Mouse (Mus musculus): Measurements from ENCODE around the gene Hspa12a. TPM values are rescaled to one million over a fixed set of nuclear protein-coding genes. Genes with fewer than 3 reads are reported as not detected.

Hspa12a gene
- polyA plus RNA-seq, 1 experiment from 2014 or later, result 12.4 TPM

DNA sequence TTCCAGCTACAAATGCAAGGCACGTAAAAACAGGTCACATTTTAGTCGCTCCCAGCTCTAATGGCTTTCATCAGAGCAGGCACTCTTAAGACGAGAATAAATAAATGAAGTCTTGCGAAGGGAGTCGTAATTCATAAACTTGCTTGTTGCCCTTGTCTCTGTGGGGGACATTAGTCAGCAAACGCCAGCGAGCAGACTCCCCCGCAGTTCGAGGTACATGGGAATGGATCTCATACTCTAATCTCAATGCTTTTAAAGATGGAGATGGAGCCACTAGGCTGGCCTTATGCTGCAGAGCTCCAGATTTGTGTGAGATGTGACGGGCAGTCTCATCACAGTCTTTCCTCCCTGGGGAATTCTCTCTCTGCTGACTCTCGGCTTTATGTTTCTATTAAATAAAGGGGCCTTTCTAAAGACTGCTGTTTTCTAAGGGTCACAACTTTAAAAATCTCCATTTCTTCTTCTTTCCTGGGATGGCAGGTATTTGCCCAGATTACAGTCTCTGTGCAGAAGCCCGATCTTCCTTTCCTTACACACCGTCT lies 109.7 kb downstream of the Hspa12a start:
- H3K9ac ChIP-seq, result no peak overlapping the region
- H3K4me3 ChIP-seq, result no peak overlapping the region
- no peaks in the 10 kb centered on the region for H3K9me3 ChIP-seq (replicated peaks)
- no peak overlapping the region for H3K27ac ChIP-seq
- WGBS, result 70% methylated on average over 13 of the region's 13 CpGs
- no peaks in the 10 kb centered on the region for H3K36me3 ChIP-seq
- no peak for ATAC-seq (replicated peaks; ENCODE audit: insufficient number of reproducible peaks, insufficient read depth, low FRiP score, low read depth)
- H3K4me1 ChIP-seq (replicated peaks), result peaks cover 16% of the 10 kb centered on the region
- H3K4me2 ChIP-seq, result no peak overlapping the region
- H3K27me3 ChIP-seq, result no peaks in the 10 kb centered on the region

DNA sequence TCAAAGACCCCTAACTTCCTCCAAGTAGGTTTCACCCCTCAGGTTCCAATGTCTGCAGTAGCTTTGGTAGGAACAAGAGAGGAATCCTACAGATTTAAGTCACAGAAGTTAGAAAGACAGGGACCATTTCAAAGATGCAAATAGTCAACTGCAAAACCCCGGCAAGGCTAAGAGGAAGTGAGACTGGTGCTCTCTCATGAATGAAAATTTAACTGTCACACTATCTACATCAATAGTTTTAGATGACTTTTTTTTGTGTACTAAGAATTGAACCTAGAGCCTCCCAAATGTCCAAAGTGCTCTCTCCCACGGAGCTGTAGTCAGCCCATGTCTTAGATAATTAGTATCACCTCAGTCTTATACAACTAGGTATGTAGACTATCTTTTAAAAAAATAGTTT lies 110.5 kb downstream of the Hspa12a start:
- WGBS, result 62% methylated on average over 2 of the region's 2 CpGs
- Histone ChIP-seq H3K27me3 (no peaks in the 10 kb centered on the region), H3K4me2 (no peak overlapping the region), H3K4me3 (no peak overlapping the region), H3K9me3 (replicated peaks) (no peaks in the 10 kb centered on the region), H3K4me1 (replicated peaks) (peaks cover 9% of the 10 kb centered on the region), H3K27ac (no peak overlapping the region), H3K36me3 (no peaks in the 10 kb centered on the region), H3K9ac (no peak overlapping the region)
- ATAC-seq (replicated peaks; ENCODE audit: insufficient number of reproducible peaks, insufficient read depth, low FRiP score, low read depth), result no peak

DNA sequence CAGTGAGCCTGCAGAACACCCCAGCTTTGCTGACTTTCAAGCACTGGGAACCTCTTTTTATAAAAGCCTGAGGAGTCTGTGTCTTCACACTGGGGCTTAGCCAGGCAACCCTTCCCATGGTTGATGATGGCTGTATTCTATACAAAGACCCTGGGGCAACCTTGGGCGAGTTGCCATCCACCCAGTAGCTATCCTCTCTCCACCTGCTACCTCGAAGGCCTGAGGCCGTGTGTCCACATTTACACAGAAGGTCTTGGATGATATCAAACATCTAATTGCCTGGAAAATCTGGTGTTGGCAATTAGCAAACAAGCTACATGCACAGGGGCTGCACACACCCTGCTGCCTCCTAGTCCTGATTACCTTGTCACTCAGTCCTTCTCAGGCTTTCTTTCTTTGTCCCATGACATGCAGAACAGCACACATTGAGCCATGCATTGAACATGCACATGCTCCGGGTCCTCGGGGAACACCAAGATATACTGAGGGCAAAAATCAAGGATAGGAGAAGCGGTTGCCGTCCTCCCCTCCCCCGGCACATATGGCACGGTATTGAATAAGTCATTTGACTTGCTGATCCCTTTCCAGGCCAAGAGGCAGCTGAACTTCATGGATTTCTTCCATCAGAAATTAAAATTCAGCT lies 112.1 kb downstream of the Hspa12a start:
- H3K4me3 ChIP-seq, result no peak overlapping the region
- no peak overlapping the region for H3K9ac ChIP-seq
- 91% methylated on average over 9 of the region's 9 CpGs for WGBS
- no peaks in the 10 kb centered on the region for H3K27me3 ChIP-seq
- no peak overlapping the region for H3K4me2 ChIP-seq
- no peaks in the 10 kb centered on the region for H3K9me3 ChIP-seq (replicated peaks)
- H3K4me1 ChIP-seq (replicated peaks), result peaks cover 11% of the 10 kb centered on the region
- no peaks in the 10 kb centered on the region for H3K36me3 ChIP-seq
- ATAC-seq (replicated peaks; ENCODE audit: insufficient number of reproducible peaks, insufficient read depth, low FRiP score, low read depth), result no peak
- H3K27ac ChIP-seq, result no peak overlapping the region

DNA sequence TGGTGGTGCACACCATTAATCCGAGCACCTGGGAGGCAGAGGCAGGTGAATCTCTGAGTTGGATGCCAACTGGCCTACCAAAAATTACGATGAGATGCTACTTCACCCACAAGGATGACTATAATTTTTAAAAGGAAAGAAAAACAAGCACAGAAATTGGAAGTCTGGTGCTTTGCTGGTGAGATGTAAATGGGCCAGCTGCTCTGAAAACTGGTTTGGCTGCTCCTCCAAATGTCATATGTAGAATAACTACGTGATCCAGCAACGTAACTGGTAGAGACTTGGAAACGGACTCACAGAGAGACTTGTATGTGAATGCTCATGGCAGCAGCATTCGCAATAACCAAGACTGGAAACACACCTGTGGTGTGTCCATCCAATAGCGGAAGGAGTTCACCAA lies 113.3 kb downstream of the Hspa12a start:
- WGBS, result 91% methylated on average over 7 of the region's 7 CpGs
- no peak overlapping the region for H3K9ac ChIP-seq
- H3K4me2 ChIP-seq, result no peak overlapping the region
- H3K36me3 ChIP-seq, result no peaks in the 10 kb centered on the region
- H3K4me1 ChIP-seq (replicated peaks), result peaks cover 11% of the 10 kb centered on the region
- no peaks in the 10 kb centered on the region for H3K27me3 ChIP-seq
- no peak overlapping the region for H3K4me3 ChIP-seq
- ATAC-seq (replicated peaks; ENCODE audit: insufficient number of reproducible peaks, insufficient read depth, low FRiP score, low read depth), result no peak
- H3K9me3 ChIP-seq (replicated peaks), result no peaks in the 10 kb centered on the region
- H3K27ac ChIP-seq, result no peak overlapping the region

DNA sequence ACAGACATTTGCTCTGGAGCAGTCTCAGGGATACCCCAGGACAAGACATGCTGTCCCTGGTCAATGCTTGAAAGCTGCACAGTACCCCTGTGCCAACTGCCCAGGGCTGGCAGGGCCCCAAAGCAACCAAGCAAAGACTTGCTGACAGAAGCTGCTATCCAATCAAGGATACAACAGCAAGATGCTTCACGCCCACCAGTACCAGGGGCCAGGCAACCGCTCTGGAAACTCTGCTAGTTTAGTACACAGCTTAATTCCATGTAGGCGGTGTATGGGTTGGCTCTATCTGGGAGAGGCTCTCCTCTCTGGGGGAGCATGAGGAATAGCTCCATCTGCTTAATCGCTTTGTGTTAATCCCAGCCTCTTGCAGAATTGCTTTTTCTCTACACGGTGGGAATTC lies 113.9 kb downstream of the Hspa12a start:
- Histone ChIP-seq H3K27me3 (no peaks in the 10 kb centered on the region), H3K9ac (no peak overlapping the region), H3K36me3 (no peaks in the 10 kb centered on the region; the same call in 1 of the 2 replicates), H3K4me1 (replicated peaks) (peaks cover 11% of the 10 kb centered on the region), H3K9me3 (replicated peaks) (no peaks in the 10 kb centered on the region), H3K27ac (no peak overlapping the region), H3K4me2 (no peak overlapping the region), H3K4me3 (no peak overlapping the region)
- ATAC-seq (replicated peaks; ENCODE audit: insufficient number of reproducible peaks, insufficient read depth, low FRiP score, low read depth), result no peak
- WGBS, result 68% methylated on average over 5 of the region's 5 CpGs

DNA sequence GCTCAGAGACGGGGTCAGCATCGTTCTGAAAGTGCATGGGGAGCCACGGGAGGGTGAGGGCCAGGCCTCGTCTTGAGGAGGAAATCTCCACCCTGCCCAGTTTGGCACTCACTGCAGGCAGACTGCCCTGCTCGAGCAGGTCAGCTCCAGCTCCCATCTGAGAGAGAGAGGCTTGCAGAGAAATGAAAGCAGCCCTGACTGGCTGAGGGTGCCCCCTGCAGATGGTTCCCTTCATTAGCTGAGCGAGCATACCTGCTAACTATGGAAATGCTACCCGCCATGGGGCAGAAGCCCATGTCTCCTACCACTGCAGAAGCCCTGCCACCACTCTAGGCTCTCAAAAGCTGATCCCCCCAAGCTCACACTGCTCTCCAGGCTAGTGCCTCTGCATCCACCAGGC lies 115.8 kb downstream of the Hspa12a start:
- Histone ChIP-seq H3K4me2 (no peak overlapping the region), H3K9ac (no peak overlapping the region), H3K4me1 (replicated peaks) (peaks cover 22% of the 10 kb centered on the region), H3K36me3 (no peaks in the 10 kb centered on the region; the same call in 1 of the 2 replicates), H3K27ac (no peak overlapping the region), H3K27me3 (no peaks in the 10 kb centered on the region), H3K9me3 (replicated peaks) (no peaks in the 10 kb centered on the region), H3K4me3 (no peak overlapping the region)
- 58% methylated on average over 7 of the region's 7 CpGs for WGBS
- ATAC-seq (replicated peaks; ENCODE audit: insufficient number of reproducible peaks, insufficient read depth, low FRiP score, low read depth), result no peak

DNA sequence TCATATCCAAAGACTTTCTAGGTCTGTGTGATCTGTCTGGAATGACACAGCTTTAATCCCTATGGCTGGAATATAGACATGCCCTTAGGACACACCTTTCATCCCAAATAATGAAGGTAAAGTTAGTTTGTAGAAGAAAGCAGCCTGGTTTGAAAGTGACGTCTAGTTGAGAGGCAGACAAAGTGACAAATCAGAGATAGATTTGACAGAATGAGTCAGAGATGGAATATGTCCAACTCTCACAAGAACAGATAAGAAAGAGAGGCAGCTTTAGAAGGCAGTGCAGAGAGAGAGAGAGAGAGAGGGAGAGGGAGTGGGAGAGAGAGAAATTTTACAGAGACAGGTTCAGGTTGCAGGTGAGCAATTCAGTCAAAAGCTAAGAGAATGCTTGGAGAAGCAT lies 119.1 kb downstream of the Hspa12a start:
- WGBS, result 28% methylated on average over 1 of the region's 1 CpGs
- H3K9me3 ChIP-seq (replicated peaks), result no peaks in the 10 kb centered on the region

DNA sequence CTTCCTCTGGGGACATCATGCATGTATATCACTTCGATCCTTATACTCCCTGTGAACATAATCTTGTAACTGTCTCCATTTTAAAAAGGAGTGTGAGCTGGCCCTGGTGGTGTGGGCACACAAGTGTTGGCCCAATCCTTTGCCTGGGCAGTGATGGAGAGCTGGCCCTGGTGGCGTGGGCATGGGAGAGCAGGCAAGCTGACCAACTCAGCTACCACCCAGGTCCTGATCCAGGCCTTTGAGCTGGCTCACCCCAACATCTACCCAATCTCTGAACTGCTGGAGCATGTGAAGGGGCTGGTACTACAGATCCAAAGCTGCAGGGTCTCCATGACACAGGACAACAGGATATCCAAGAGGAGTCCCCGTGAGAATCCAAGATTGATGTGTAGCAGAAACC lies 120.2 kb downstream of the Hspa12a start:
- H3K36me3 ChIP-seq, result no peaks in the 10 kb centered on the region; the same call in 1 of the 2 replicates
- no peak overlapping the region for H3K4me2 ChIP-seq
- 79% methylated on average over 3 of the region's 3 CpGs for WGBS
- H3K27ac ChIP-seq, result peak overlapping the region; percentile 97
- no peak for ATAC-seq (replicated peaks; ENCODE audit: insufficient number of reproducible peaks, insufficient read depth, low FRiP score, low read depth)
- no peak overlapping the region for H3K9ac ChIP-seq
- H3K4me3 ChIP-seq, result no peak overlapping the region
- no peaks in the 10 kb centered on the region for H3K9me3 ChIP-seq (replicated peaks)
- H3K4me1 ChIP-seq (replicated peaks), result peaks cover 43% of the 10 kb centered on the region
- no peaks in the 10 kb centered on the region for H3K27me3 ChIP-seq

More for the DNA sequence above, 119.1 kb downstream of the Hspa12a start:
- Histone ChIP-seq H3K4me1 (replicated peaks) (peaks cover 33% of the 10 kb centered on the region), H3K4me3 (no peak overlapping the region), H3K36me3 (no peaks in the 10 kb centered on the region; the same call in 1 of the 2 replicates), H3K4me2 (no peak overlapping the region), H3K27me3 (no peaks in the 10 kb centered on the region), H3K9ac (no peak overlapping the region), H3K27ac (peak overlapping the region; percentile 97)
- no peak for ATAC-seq (replicated peaks; ENCODE audit: insufficient number of reproducible peaks, insufficient read depth, low FRiP score, low read depth)

DNA sequence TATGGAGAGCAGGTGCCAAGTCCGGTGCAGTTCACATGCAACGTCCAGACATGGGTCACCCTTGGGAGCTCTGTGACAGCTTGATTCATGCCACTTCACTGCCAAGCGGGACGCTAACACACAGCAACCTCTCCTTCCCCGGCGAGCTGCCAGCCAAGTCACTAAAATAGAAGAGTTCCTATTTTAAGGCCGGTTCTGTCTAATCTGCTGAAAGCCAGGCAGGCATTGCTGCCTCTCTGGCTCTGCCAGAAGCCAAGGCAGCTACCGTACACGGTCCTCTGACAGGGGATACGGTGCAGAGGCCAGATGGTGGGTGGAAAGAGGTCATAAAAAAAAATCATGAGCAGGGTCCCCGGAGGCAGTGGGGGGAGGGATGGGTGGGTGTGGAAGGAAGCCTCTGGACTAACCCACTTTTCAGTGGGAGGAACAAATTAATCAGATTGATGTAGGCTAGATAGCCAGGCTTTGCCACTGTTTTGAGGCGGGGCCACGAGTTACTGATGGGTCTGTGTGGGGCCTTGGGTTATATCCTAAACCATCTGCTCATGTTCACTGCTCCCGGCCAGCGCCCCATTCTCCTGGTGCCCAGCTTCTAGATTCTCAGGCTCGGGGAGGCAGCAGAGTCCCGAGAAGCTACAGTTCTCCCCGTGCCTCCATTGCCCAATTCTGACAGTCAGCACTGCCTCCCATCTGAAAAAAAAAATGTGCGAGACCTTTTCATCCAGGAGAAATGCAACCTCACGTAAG lies 120.8 kb downstream of the Hspa12a start:
- peak; percentile 86 for ATAC-seq (replicated peaks; ENCODE audit: insufficient number of reproducible peaks, insufficient read depth, low FRiP score, low read depth)
- Histone ChIP-seq H3K4me1 (replicated peaks) (peaks cover 43% of the 10 kb centered on the region), H3K9me3 (replicated peaks) (no peaks in the 10 kb centered on the region), H3K36me3 (no peaks in the 10 kb centered on the region; the same call in 1 of the 2 replicates), H3K4me2 (peak overlapping the region; percentile 42), H3K27me3 (no peaks in the 10 kb centered on the region), H3K4me3 (peak overlapping the region; percentile 19), H3K9ac (peak overlapping the region; percentile 45; the same call in 1 of the 2 replicates), H3K27ac (peak overlapping the region; percentile 97)
- WGBS, result 46% methylated on average over 20 of the region's 20 CpGs

DNA sequence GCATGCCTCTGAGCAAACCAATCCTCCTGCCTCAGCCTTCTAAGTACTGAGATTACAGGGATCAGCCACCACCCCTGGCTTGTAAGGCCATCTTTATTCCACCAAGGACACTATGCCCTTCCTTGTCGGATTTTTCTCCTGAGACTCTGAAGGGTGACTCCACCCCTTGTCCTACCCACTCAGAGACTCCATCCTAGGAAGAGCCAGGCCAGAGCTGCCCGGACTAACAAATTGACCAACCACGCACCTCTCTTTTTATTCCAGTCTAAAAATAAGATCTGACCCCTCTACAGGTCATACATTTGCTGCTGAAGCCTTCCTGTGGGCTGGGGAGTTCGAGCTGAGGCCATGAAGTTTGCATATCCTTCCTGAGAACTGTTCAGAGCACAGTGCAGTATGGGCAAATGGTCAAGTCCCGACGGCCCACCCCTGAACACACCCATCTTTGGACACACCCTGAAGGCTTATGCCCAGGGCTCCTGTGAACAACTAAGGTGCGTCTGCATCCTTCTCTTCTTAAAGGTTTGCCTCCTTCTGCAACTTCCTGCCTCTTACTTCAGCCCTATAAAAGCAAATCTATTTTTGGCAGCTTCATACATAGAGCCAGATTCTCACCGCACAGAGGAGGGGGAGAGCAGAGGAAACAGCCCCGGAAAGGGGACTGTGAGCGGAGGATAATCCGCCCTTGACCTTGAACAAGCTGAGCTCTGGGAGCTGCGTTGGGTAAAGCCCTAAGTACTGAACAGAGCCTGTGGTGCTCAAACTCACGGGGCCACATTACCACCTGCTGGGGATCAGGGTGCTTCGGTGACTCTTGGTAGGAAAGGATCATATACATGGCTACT lies 124.7 kb downstream of the Hspa12a start:
- H3K27ac ChIP-seq, result peak overlapping the region; percentile 83
- H3K4me3 ChIP-seq, result no peak overlapping the region
- H3K4me1 ChIP-seq (replicated peaks), result peaks cover 44% of the 10 kb centered on the region
- no peaks in the 10 kb centered on the region for H3K36me3 ChIP-seq
- H3K4me2 ChIP-seq, result no peak overlapping the region
- H3K9me3 ChIP-seq (replicated peaks), result no peaks in the 10 kb centered on the region
- WGBS, result 30% methylated on average over 14 of the region's 14 CpGs
- H3K9ac ChIP-seq, result no peak overlapping the region
- ATAC-seq (replicated peaks; ENCODE audit: insufficient number of reproducible peaks, insufficient read depth, low FRiP score, low read depth), result no peak; the same call in 1 of the 2 replicates
- no peaks in the 10 kb centered on the region for H3K27me3 ChIP-seq

DNA sequence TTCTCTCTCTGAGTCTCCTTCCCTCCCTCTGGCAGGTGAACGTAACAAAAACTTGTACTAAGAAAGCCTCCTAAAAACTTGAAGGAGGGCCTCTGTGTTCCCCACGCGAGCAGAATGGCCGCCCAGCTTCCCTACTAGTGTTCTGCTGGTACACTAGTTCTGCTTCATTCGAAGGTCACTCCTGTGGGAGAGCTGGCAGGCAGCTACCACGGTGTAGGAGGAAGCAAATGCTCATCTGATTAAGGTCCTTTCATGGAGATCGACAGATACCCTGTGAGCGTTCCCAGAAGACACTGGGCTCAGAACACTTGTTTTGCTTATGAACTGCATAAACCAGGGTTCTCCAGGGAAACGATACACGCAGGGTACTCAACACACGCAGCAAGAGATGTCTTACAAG lies 126.1 kb downstream of the Hspa12a start:
- no peaks in the 10 kb centered on the region for H3K36me3 ChIP-seq
- 86% methylated on average over 11 of the region's 11 CpGs for WGBS
- H3K4me3 ChIP-seq, result no peak overlapping the region
- H3K4me1 ChIP-seq (replicated peaks), result peaks cover 34% of the 10 kb centered on the region
- H3K9ac ChIP-seq, result no peak overlapping the region
- no peak for ATAC-seq (replicated peaks; ENCODE audit: insufficient number of reproducible peaks, insufficient read depth, low FRiP score, low read depth)
- H3K27ac ChIP-seq, result no peak overlapping the region
- H3K4me2 ChIP-seq, result no peak overlapping the region
- H3K27me3 ChIP-seq, result no peaks in the 10 kb centered on the region
- H3K9me3 ChIP-seq (replicated peaks), result no peaks in the 10 kb centered on the region

Measured in heart, embryonic 15.5 days (tissue).